Mouse (Mus musculus) hindbrain, postnatal 0 days (tissue): ENCODE measurements around the gene Ift88. TPM values are rescaled to one million over a fixed set of nuclear protein-coding genes. Genes with fewer than 3 reads are reported as not detected.

Source experiments
- ATAC-seq: fragments of 200-750 bp; cut with Nextera tagmentation; 2 replicates; pipeline ENCODE4 v1.8.0; 2017; ENCODE audit warnings: mild to moderate bottlenecking, moderate TSS enrichment, moderate library complexity
- DNase-seq: peaks from one replicate; pipeline ENCODE4 v3.0.0-alpha.2; 2015; ENCODE audit warnings: low spot score
- H3K27ac ChIP-seq: fragments of 300-500 bp; sonication (generic); 2 replicates; pipeline ENCODE4 v1.5.1; 2014; ENCODE audit warnings: mild to moderate bottlenecking
- H3K27me3 ChIP-seq: fragments of 300-500 bp; sonication (generic); 2 replicates; pipeline ENCODE4 v1.6.1; 2014; ENCODE audit warnings: low read length, mixed read lengths; ENCODE audit not compliant: insufficient read depth
- H3K36me3 ChIP-seq: fragments of 300-500 bp; sonication (generic); 2 replicates; pipeline ENCODE4 v1.6.1; 2014; ENCODE audit warnings: low read length, mixed read lengths; ENCODE audit not compliant: insufficient read depth
- H3K4me1 ChIP-seq: fragments of 300-500 bp; sonication (generic); 2 replicates; pipeline ENCODE4 v1.6.1; 2014; ENCODE audit warnings: antibody characterized with exemption, low read length, mixed read lengths; ENCODE audit not compliant: insufficient read depth
- H3K4me2 ChIP-seq: fragments of 300-500 bp; sonication (generic); 2 replicates; pipeline ENCODE4 v1.6.1; 2014; ENCODE audit warnings: low read depth, mild to moderate bottlenecking, low read length, moderate library complexity, mixed read lengths
- H3K4me3 ChIP-seq: fragments of 300-500 bp; sonication (generic); 2 replicates; pipeline ENCODE4 v1.5.1; 2014; ENCODE audit warnings: low read length
- H3K9ac ChIP-seq: fragments of 300-500 bp; sonication (generic); replicated peaks from 2 replicates; pipeline ENCODE4 v1.6.1; 2014; ENCODE audit warnings: mild to moderate bottlenecking, low read length, moderate library complexity, mixed read lengths
- H3K9me3 ChIP-seq: fragments of 300-500 bp; sonication (generic); 2 replicates; pipeline ENCODE4 v1.6.1; 2016; ENCODE audit warnings: low read length, mixed read lengths
- CTCF ChIP-seq: IDR thresholded peaks from 2 replicates; pipeline ENCODE4 v1.5.1; 2016; ENCODE audit warnings: antibody characterized with exemption, control low read depth, low read depth
- WGBS: fragments of 180-500 bp; shearing (Covaris S2); extraction: QIAGEN DNeasy Blood & Tissue Kit; methylation state at CpG from one replicate; pipeline ENCODE4 v1.1.7; 2014; 5-methylcytosine and 5-hydroxymethylcytosine counted together
- polyA plus RNA-seq: library from polyadenylated mRNA; unstranded; fragments of >200 nt; fragmentation: Nextera tagmentation; extraction: Ambion mirVana; gene quantifications from 2 replicates; pipeline ENCODE4 v1.2.1, GENCODE M21; 2015
- total RNA-seq: library from RNA; depleted of rRNA; stranded (reverse); fragments of >200 nt; gene quantifications from 2 replicates; pipeline ENCODE4 v1.2.3, GENCODE M21; 2014

Gene Ift88
- total and polyA plus RNA-seq, 2 experiments from 2014 or later = 15.2 to 18.4 TPM

DNA sequence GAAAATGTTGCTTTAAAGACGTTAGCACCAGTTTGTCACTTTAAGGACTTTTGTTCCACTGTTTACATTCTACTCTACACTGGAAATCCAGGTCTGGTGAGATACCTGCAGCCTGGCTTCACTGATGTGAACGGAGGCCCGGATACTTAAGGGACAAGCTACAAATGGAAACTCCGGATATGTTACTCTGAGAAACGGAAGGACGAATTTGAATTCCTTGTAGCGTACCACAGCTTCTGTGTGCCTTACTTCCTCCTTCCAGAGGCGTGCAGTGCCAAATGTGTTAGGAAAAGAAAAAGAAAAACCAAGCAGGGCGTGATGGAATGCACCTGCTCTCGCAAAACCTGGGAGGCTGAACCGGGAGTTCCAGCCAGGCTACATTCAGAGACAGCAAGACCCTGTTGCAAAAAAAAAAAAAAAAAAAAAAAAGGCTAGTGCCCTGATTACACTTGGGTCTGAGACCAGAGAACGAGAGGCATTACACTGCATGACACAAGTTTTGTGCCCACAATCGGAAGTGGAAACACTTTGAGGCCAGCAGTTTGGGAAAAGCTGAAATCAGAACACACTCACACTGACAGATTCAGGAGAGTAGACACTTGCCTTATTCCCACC is 24.9 kb upstream of the Ift88 start:
- Histone ChIP-seq H3K4me2 (peak overlapping the region; percentile 85), H3K4me3 (peak overlapping the region; percentile 53), H3K36me3 (no peaks in the 10 kb centered on the region), H3K4me1 (no peaks in the 10 kb centered on the region; the same call in 1 of the 2 replicates), H3K27ac (no peak overlapping the region), H3K9me3 (no peaks in the 10 kb centered on the region), H3K9ac (0 out of 2 replicates have a peak overlapping the region, but pooled peaks have one; percentile 58), H3K27me3 (no peaks in the 10 kb centered on the region)
- DNase-seq (peak; percentile 7), ATAC-seq (peak; percentile 36; the same call in 1 of the 2 replicates)
- 15% methylated on average over 13 of the region's 13 CpGs for WGBS
- no peak for TF ChIP-seq CTCF

DNA sequence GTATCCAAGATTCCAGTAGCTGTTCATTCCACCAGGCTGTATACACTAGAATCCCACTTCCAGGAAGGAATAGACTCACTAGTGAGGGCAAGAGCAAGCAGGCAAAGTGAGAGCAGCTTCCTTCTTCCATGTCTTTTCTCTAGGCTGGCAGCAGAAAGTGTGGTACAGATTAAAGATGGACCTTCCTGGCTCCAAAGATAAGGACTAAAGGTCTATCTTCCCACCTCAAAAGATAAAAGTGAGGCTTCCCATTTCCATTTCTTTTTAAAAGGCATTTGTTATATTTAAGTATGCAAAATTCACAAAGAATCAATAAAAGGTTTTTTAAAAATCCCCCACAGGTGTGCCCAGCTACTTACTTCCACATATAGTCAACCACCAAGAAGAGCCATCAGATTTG is 21.0 kb upstream of the Ift88 start:
- Histone ChIP-seq H3K4me3 (no peak overlapping the region), H3K27me3 (no peaks in the 10 kb centered on the region), H3K27ac (no peak overlapping the region), H3K36me3 (no peaks in the 10 kb centered on the region), H3K4me1 (no peaks in the 10 kb centered on the region; the same call in 1 of the 2 replicates), H3K9me3 (no peaks in the 10 kb centered on the region), H3K4me2 (no peak overlapping the region), H3K9ac (no peak overlapping the region)
- DNase-seq (no peak), ATAC-seq (no peak)
- TF ChIP-seq CTCF = no peak

DNA sequence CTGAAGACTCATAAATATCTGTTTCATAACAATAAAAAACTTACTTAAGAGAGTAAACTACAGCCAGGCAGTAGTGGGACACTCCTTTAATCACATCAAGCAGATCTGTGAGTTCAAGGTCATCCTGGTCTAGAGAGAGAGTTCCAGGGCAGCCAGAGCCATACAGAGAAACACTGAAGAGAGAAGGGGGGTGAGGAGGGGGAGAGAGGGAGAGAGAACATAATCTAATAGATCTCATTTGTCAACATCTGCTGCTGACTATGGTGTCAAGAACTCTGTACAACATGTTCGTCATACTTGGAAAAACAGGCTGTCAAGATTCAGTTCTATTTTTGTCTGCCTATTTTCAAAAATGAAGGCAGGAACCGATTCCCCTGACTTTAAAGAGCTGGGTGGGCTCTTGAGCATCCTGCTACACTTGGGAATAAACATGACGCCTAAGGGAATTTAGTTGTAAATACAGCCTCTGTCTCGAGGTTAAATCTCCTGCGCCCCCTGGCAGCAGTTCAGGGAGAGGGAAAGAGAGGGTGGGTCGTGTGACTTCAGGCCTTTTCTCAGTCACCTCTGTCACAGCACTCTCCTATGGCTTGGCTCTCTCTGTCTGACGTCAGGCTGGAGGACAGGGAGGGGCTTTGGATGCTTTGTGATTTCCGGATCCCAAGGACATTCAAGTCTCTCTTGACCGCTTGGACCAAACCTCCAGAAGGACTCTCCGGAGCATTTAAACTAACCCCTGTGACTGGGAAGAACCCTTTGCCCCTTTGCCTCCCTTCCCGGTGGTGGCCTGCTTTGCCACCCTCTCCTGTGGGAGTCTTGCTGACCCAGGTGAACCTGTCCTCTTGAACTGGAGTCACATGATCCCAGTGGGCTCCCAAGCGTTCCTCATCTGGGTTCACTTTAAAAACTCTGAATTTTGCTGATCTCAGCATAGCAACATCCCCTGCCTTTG is 16.5 kb upstream of the Ift88 start:
- ATAC-seq = peak; percentile 84
- DNase-seq = peak; percentile 78
- Histone ChIP-seq H3K4me2 (peak overlapping the region; percentile 27; the same call in 1 of the 2 replicates), H3K27me3 (no peaks in the 10 kb centered on the region), H3K9ac (no peak overlapping the region), H3K9me3 (no peaks in the 10 kb centered on the region), H3K4me1 (no peaks in the 10 kb centered on the region), H3K4me3 (no peak overlapping the region), H3K27ac (no peak overlapping the region), H3K36me3 (no peaks in the 10 kb centered on the region)
- peak; percentile 66 for TF ChIP-seq CTCF
- WGBS = 5% methylated on average over 12 of the region's 12 CpGs

DNA sequence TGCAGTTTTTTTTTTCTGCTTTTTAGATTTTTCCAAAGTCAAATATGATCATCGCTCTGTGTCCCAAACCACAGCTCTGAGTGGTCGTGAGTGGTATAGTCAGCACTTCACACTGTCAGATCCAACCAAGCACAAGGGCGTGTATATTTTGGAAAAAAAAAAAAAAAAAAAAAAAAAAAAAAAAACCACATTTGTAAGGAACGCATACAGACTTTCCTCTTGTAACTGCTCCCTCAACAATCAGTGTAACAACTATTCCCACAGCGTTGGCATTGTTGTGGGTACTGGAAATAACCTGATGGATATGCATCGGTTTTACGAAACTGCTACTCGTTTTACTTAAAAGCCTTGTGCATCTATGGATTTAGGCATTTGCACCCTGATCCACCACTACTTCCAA is 15.8 kb upstream of the Ift88 start:
- Histone ChIP-seq H3K36me3 (no peaks in the 10 kb centered on the region), H3K4me3 (no peak overlapping the region), H3K27ac (no peak overlapping the region), H3K9me3 (no peaks in the 10 kb centered on the region), H3K9ac (no peak overlapping the region), H3K4me1 (no peaks in the 10 kb centered on the region), H3K27me3 (no peaks in the 10 kb centered on the region), H3K4me2 (no peak overlapping the region)
- WGBS = 78% methylated on average over 8 of the region's 8 CpGs
- no peak for TF ChIP-seq CTCF
- no peak for ATAC-seq
- no peak for DNase-seq

GRCm38 (mm10) chr14:57409106-57409505 is 14.8 kb upstream of the Ift88 start:
- Histone ChIP-seq H3K27ac (no peak overlapping the region), H3K9ac (no peak overlapping the region), H3K4me3 (peak overlapping the region; percentile 4; the same call in 1 of the 2 replicates), H3K4me2 (0 out of 2 replicates have a peak overlapping the region, but pooled peaks have one; percentile 28), H3K27me3 (no peaks in the 10 kb centered on the region), H3K36me3 (no peaks in the 10 kb centered on the region), H3K9me3 (no peaks in the 10 kb centered on the region), H3K4me1 (no peaks in the 10 kb centered on the region)
- 13% methylated on average over 6 of the region's 6 CpGs for WGBS
- TF ChIP-seq CTCF = peak; percentile 34; the same call in 1 of the 2 replicates
- ATAC-seq = peak; percentile 51
- peak; percentile 79 for DNase-seq

- ATAC-seq (0 out of 2 replicates have a peak, but pooled peaks have one; percentile 36), DNase-seq (peak; percentile 41)
- Histone ChIP-seq H3K9ac (no peak overlapping the region), H3K36me3 (no peaks in the 10 kb centered on the region), H3K27me3 (no peaks in the 10 kb centered on the region), H3K27ac (no peak overlapping the region), H3K4me1 (no peaks in the 10 kb centered on the region), H3K4me3 (no peak overlapping the region), H3K9me3 (no peaks in the 10 kb centered on the region), H3K4me2 (no peak overlapping the region)
- TF ChIP-seq CTCF = no peak
- WGBS = 43% methylated on average over 7 of the region's 7 CpGs
These were observed 11.7 kb upstream of the Ift88 start for GRCm38 (mm10) chr14:57412166-57412565.
